In genomic region chr8:123478456-123479218, GRCm38 (mm10) we compare ENCODE assay signal across 8 mouse cellular contexts. TPM values are rescaled to one million over a fixed set of nuclear protein-coding genes. Genes with fewer than 3 reads are reported as not detected.
DNase-seq lines count a peak whose midpoint lies in the region; ATAC-seq and TF ChIP-seq lines count a peak whose summit lies in the region.

No protein-coding gene starts in this region.

- H3K9me3 ChIP-seq in kidney, postnatal 0 days (replicated peaks; ENCODE audit: low read length): no peaks in the 10 kb centered on the region
- no peaks in the 10 kb centered on the region for H3K9me3 ChIP-seq in forebrain, embryonic 10.5 days
- H3K9me3 ChIP-seq in limb, embryonic 15.5 days: no peaks in the 10 kb centered on the region

- WGBS in kidney, postnatal 0 days: 30% methylated on average over 16 of the region's 16 CpGs
- 42% methylated on average over 16 of the region's 16 CpGs for WGBS in forebrain, embryonic 10.5 days
- WGBS in limb, embryonic 15.5 days: 34% methylated on average over 16 of the region's 16 CpGs

- peaks cover 10% of the 10 kb centered on the region for H3K4me1 ChIP-seq in kidney, postnatal 0 days (replicated peaks; ENCODE audit: insufficient read depth, low read length)
- H3K4me1 ChIP-seq in forebrain, embryonic 10.5 days: peaks cover 22% of the 10 kb centered on the region
- H3K4me1 ChIP-seq in limb, embryonic 15.5 days: peaks cover 15% of the 10 kb centered on the region

- H3K27me3 ChIP-seq in kidney, postnatal 0 days (ENCODE audit: insufficient read depth, low read length): no peaks in the 10 kb centered on the region
- H3K27me3 ChIP-seq in forebrain, embryonic 10.5 days (ENCODE audit: poor library complexity, severe bottlenecking): no peaks in the 10 kb centered on the region
- H3K27me3 ChIP-seq in limb, embryonic 15.5 days: no peaks in the 10 kb centered on the region

- peak overlapping the region; percentile 76 for H3K4me3 ChIP-seq in kidney, postnatal 0 days (replicated peaks; ENCODE audit: low read depth, low read length)
- H3K4me3 ChIP-seq in forebrain, embryonic 10.5 days: peak overlapping the region; percentile 96
- peak overlapping the region; percentile 85 for H3K4me3 ChIP-seq in limb, embryonic 15.5 days

- H3K9ac ChIP-seq in kidney, postnatal 0 days (ENCODE audit: low read depth, low read length): peak overlapping the region; percentile 74
- H3K9ac ChIP-seq in limb, embryonic 15.5 days: peak overlapping the region; percentile 60

- H3K27ac ChIP-seq in kidney, postnatal 0 days: peak overlapping the region; percentile 87
- peak overlapping the region; percentile 99 for H3K27ac ChIP-seq in forebrain, embryonic 10.5 days
- peak overlapping the region; percentile 93 for H3K27ac ChIP-seq in limb, embryonic 15.5 days

- peak; percentile 21 for DNase-seq in kidney, postnatal 0 days (ENCODE audit: low spot score)
- DNase-seq in kidney, postnatal 14 days: no peak
- DNase-seq in forebrain, embryonic 10.5 days (ENCODE audit: extremely low spot score, low spot score): no peak
- DNase-seq in natural killer cell, adult 2 months (ENCODE audit: low spot score in 2 of 2): peak; percentile 19 to 34
- no peak for DNase-seq in right cerebral cortex, postnatal 10 days (ENCODE audit: low spot score in 2 of 2)
- DNase-seq in right cerebral cortex, postnatal 14 days: no peak

- 0 out of 2 replicates have a peak, but pooled peaks cover 9% of the 10 kb centered on the region for H3K36me3 ChIP-seq in kidney, postnatal 0 days (ENCODE audit: insufficient read depth, low read length)
- peaks cover 37% of the 10 kb centered on the region for H3K36me3 ChIP-seq in forebrain, embryonic 10.5 days (replicated peaks)
- H3K36me3 ChIP-seq in limb, embryonic 15.5 days: peaks cover 27% of the 10 kb centered on the region

- ATAC-seq in kidney, postnatal 0 days (replicated peaks; ENCODE audit: low FRiP score, low read depth): no peak
- peak; percentile 76 for ATAC-seq in activated CD4-positive, CD25-positive, alpha-beta regulatory T cell, adult 4 months
- no peak for ATAC-seq in limb, embryonic 15.5 days (ENCODE audit: insufficient number of reproducible peaks, low FRiP score, low TSS enrichment, low read depth)

- TF ChIP-seq CTCF in kidney, postnatal 0 days (IDR thresholded peaks at IDR 0.05; ENCODE audit: low read depth): no peak

- peak overlapping the region; percentile 87 for H3K4me2 ChIP-seq in kidney, postnatal 0 days (ENCODE audit: low read length)
- H3K4me2 ChIP-seq in limb, embryonic 15.5 days: peak overlapping the region; percentile 77

RNA-seq across cellular contexts. Expression of gene Afg3l1, which starts 0.9 kb away (rescaled TPM):
- 40.3 and 48.0 TPM in 2 replicates for polyA plus RNA-seq in kidney, postnatal 0 days (2015; fragmentation: Nextera tagmentation; extraction: Ambion mirVana)
- 10 to 100 TPM; 31.5 to 36.9 TPM for polyA plus RNA-seq in activated CD4-positive, CD25-positive, alpha-beta regulatory T cell, adult 4 months (2017; shearing (Covaris generic))
- 68.8 and 69.7 TPM in 2 replicates for polyA plus RNA-seq in forebrain, embryonic 10.5 days (2016; fragmentation: Nextera tagmentation; extraction: Ambion mirVana)
- polyA plus RNA-seq in limb, embryonic 15.5 days (2015; fragmentation: Nextera tagmentation; extraction: Ambion mirVana): 43.0 and 46.0 TPM in 2 replicates

RNA-seq across cellular contexts. Expression of gene Dbndd1, which starts 36.6 kb away (rescaled TPM):
- polyA plus RNA-seq in kidney, postnatal 0 days (2015; fragmentation: Nextera tagmentation; extraction: Ambion mirVana): 2.4 and 3.3 TPM in 2 replicates
- polyA plus RNA-seq in activated CD4-positive, CD25-positive, alpha-beta regulatory T cell, adult 4 months (2017; shearing (Covaris generic)): under 1 TPM in 1 of 2 experiments, not detected in 1; 0.46 TPM
- 13.7 and 14.0 TPM in 2 replicates for polyA plus RNA-seq in forebrain, embryonic 10.5 days (2016; fragmentation: Nextera tagmentation; extraction: Ambion mirVana)
- polyA plus RNA-seq in limb, embryonic 15.5 days (2015; fragmentation: Nextera tagmentation; extraction: Ambion mirVana): 5.9 and 6.6 TPM in 2 replicates

RNA-seq across cellular contexts. Expression of gene Gas8, which starts 40.0 kb away (rescaled TPM):
- 27.1 and 29.2 TPM in 2 replicates for polyA plus RNA-seq in kidney, postnatal 0 days (2015; fragmentation: Nextera tagmentation; extraction: Ambion mirVana)
- polyA plus RNA-seq in activated CD4-positive, CD25-positive, alpha-beta regulatory T cell, adult 4 months (2017; shearing (Covaris generic)): 1 to 10 TPM; 4.9 to 8.4 TPM
- 42.7 and 45.7 TPM in 2 replicates for polyA plus RNA-seq in forebrain, embryonic 10.5 days (2016; fragmentation: Nextera tagmentation; extraction: Ambion mirVana)
- 29.6 and 30.2 TPM in 2 replicates for polyA plus RNA-seq in limb, embryonic 15.5 days (2015; fragmentation: Nextera tagmentation; extraction: Ambion mirVana)

RNA-seq across cellular contexts. Expression of gene Def8, which starts 55.3 kb away (rescaled TPM):
- polyA plus RNA-seq in kidney, postnatal 0 days (2015; fragmentation: Nextera tagmentation; extraction: Ambion mirVana): 33.4 and 36.6 TPM in 2 replicates
- 10 to 100 TPM in 1 of 2 experiments, 1 to 10 TPM in 1; 5.6 to 11.1 TPM for polyA plus RNA-seq in activated CD4-positive, CD25-positive, alpha-beta regulatory T cell, adult 4 months (2017; shearing (Covaris generic))
- polyA plus RNA-seq in forebrain, embryonic 10.5 days (2016; fragmentation: Nextera tagmentation; extraction: Ambion mirVana): 45.9 and 49.9 TPM in 2 replicates
- polyA plus RNA-seq in limb, embryonic 15.5 days (2015; fragmentation: Nextera tagmentation; extraction: Ambion mirVana): 42.4 and 43.5 TPM in 2 replicates

Comparison
In these comparisons a context has a peak if more than half of its experiments do, and no peak if none do; other contexts are left out.
1. DNase-seq: peak in kidney, postnatal 0 days (single experiment) and natural killer cell, adult 2 months (2 of 2); none in kidney, postnatal 14 days (single experiment), forebrain, embryonic 10.5 days (single experiment), right cerebral cortex, postnatal 10 days (0 of 2) and right cerebral cortex, postnatal 14 days (single experiment).
2. Peak in every context shown above with its lines, with median percentiles within 50 percentile points of each other: H3K27ac ChIP-seq and H3K4me3 ChIP-seq.